Mouse (Mus musculus) hematopoietic stem cell, adult 5-6 weeks (primary cell): ENCODE measurements around the gene Tln1. TPM values are rescaled to one million over a fixed set of nuclear protein-coding genes. Genes with fewer than 3 reads are reported as not detected.
A peak's percentile ranks its signal among the peaks of the same experiment; 100 is the strongest.

Source experiments
- ATAC-seq, 2 experiments: fragments of 125-278 bp in 1 of 2; replicated peaks in 1 of 2; 2 replicates each; pipeline ENCODE4 v1.8.0; 2016 to 2017; ENCODE audit warnings: inconsistent platforms in 2 of 2, mild to moderate bottlenecking in 2 of 2, moderate number of reproducible peaks in 2 of 2, low read depth in 1 of 2, moderate TSS enrichment in 1 of 2; ENCODE audit not compliant: low FRiP score in 2 of 2, poor library complexity in 2 of 2, severe bottlenecking in 2 of 2, insufficient read depth in 1 of 2, low TSS enrichment in 1 of 2
- total RNA-seq: library from RNA; stranded (forward); fragments of 172-1452, 232-1000 nt; gene quantifications from 2 replicates; pipeline ENCODE4 v1.2.3, GENCODE M21; 2017

Tln1 gene
- total RNA-seq, 1 experiment from 2014 or later = 337 TPM

DNA sequence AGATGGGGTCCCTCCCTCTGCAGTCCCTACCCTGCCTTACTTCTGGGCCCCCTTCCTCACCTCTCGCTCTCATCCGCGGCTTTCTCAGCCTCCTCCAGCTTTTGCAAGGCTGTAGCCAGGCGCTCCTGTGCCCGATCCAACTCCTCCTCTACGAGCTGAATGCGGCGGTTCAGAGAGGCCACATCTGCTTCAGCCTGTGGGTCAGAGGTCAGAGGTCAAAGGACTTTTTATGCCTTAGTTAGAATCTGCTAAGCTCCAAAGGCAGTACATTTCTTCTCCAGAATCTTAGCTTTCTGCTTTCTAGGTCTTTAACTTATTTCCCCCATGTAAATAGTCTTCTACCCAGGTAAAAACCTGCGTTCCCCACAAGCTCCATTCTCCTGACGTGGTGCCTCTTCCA is 42.9 kb downstream of the Tln1 start:
- ATAC-seq = no peak

DNA sequence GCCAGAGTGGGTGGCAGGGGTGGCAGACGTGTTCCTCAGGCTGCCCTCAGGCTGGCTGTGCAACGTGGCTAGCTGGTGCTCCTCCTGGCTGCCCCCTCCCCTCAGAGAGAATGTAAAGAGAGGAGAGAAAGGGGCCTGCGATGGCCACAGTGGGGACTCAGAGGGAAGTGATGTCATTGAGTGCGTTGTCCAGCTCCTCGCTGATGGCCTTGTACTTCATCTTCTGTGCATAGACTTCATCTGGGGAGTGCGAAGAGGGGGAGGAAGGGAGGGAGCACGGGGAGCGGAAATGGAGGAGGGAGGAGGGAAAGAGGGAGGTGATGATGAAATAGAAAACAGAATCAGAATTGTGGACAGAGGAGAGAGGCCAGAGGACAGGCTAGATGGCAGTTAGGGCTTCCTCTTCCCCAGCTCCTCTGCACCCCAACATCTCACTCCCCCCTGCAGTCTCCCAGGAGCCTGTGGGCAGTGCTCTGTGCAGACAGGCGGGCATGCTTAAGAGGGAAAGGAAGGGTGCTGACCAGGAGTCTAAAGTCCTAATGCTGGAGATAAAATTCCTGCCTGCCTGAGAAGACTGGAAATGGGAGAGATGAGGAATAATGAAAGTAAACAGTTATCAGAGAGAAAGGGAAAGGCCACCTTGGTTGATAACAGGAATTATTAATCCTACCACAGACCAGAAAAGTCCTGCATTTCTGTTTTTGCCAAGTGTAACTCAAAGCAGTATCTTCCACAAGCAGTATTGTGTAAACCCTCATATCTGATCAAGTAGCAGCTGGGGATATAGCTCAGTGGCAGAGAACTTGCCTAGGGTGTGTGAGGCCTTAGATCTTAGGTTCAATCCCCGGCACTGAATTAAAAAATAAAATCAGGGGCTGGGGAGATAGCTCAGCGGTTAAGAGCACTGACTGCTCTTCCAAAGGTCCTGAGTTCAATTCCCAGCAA is 46.5 kb downstream of the Tln1 start:
- no peak; a peak in 1 of 4 replicates for ATAC-seq

DNA sequence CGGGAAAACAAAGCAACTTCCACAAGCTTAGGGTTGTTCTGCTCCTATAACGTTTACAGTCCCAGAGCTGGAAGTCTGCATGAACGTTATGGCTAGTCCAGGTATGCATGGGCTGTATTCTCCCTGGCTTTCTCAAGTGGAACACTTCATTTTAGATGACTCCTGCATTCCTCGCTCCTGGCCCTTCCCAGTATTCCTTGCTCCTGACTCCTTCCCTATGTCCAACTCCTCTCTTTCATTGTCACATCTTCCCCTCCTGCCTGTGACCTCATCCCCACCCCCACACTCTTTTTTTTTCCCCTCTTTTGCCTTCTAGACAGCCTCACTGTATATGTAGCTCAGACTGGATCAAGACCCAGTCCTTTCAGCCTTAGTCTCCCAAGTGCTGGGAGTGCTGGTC is 48.7 kb downstream of the Tln1 start:
- no peak for ATAC-seq

DNA sequence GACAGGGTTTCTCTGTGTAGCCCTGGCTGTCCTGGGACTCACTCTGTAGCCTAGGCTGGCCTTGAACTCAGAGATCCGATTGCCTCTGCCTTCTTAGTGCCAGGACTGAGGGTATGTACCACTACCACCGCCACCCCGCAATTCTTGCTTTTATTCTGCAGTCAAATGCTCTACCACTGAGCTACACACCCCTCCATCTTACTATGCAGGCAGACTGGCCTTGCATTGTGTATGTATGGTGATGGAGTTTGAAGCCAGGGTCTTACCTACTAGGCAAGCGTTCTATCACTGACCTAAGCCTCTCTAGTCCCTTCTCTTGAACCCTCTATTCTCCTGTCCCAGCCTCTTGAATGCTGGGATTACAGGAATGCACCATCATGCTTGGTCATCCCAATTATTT is 49.2 kb downstream of the Tln1 start:
- ATAC-seq = no peak

DNA sequence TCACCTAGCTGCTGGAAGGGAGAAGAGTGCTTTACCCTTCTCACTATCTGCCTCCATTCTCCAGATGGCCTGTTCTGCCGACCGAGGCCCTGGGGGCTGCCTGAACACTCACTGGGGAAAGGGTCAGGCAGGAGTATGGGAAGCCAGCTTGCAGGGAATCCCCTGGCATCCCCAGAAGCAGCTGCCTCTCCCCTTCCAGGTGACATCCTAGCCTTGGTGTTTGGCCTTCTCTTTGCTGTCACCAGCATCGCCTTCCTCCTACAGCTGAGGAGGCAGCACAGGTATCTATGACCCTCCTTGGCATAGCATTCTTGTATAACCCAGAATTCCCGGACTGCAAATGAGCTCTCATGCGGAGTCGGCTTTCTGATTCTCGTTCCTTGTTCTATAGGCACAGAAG is 49.8 kb downstream of the Tln1 start:
- ATAC-seq = no peak

DNA sequence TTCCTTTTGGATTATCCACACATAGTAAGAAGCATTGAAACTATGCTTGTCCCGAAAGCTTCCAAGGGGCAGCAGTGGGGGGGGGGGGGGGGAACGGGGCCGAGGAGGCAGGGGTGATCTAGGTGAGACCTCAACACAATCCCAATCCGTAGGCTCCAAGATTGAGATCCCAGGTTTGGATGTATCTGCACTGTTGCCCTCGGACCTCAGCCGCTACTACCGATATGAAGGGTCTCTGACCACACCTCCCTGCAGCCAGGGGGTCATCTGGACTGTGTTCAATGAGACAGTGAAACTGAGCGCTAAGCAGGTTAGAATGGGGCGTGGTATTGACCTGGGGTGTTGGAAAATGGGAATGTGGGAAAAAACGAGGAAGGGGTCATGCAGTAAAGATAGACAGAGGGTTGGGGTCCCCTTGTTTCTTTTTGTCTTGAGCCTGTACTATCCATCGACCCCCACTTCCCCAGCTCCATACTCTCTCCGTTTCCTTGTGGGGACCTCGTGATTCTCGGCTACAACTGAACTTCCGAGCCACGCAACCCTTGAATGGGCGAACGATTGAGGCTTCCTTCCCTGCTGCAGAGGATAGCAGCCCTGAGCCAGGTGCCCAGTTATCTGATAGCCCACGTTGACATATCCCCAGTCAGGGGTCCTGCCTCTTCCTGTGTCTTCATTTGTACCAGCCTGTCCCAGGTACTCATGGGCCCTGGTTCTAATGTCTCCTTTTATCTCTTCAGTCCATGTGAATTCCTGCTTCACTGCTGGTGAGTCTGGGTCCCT is 50.6 kb downstream of the Tln1 start:
- no peak for ATAC-seq

DNA sequence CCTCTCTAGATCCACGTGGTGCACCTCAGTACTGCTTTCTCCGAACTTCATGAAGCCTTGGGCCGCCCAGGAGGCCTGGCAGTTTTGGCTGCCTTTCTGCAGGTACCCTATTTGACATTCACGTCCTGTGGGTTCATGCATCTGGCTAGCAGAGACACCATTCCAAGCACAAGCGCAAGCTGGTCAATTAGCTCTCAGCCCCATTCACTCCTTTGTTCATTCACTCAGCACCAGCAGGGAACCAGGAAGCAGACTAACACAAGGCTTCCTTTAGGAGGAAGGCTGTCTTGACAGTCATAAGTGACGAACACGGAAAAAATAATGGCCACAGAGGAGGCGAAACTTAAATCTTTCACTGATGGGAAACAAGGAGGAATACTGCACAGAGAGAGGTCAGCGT is 53.4 kb downstream of the Tln1 start:
- ATAC-seq = peak in 1 of 2 experiments; percentile 27; a peak in 1 of 4 replicates

DNA sequence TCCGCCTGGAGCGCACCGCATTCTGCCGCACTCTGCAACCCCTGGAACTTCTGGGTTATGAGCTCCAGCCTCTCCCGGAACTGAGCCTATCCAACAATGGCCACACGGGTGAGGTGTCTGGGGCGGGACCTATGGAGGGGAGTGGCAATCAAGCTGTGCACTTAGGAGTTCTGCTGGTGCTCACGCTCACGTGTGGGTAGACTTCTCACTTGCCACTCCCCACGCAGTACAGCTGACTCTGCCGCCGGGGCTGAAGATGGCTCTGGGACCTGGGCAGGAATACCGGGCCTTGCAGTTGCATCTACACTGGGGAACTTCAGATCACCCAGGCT is 53.9 kb downstream of the Tln1 start:
- ATAC-seq = peak; percentile 92

DNA sequence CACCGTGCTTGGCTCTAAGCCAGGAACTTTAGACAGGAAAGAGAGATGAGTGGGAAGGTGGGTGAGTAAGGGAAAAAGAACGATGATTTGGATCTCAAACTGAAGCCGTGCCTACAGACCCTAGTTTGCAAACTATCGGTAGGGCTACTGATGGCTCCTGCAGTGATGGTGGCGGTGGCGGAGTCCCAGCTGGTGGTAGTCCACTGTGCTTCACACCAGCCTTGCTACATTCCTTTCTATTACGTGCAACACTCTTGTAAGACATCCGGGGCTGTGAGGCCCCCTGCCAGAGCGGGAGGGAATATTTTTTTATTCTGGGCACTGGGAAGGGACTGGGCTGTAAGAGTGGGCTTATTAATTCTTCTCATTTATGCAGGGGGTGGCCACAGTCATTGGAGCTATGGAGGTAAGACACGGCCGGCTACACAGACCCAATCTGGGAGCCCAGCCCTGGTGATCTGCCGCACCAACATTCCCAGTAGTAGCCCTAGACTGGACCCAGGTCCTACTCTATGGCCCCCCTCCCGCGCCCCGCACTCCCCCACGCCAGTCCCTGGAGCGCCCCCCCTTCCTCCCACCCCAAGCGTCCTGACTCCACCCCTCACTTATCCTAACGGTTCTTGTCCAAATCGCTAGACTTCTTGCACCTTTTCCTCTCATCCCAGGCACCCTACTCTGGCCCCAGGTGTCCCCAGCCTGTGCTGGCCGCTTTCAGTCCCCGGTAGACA is 54.4 kb downstream of the Tln1 start:
- peak in 1 of 2 experiments; percentile 3; a peak in 1 of 4 replicates for ATAC-seq

DNA sequence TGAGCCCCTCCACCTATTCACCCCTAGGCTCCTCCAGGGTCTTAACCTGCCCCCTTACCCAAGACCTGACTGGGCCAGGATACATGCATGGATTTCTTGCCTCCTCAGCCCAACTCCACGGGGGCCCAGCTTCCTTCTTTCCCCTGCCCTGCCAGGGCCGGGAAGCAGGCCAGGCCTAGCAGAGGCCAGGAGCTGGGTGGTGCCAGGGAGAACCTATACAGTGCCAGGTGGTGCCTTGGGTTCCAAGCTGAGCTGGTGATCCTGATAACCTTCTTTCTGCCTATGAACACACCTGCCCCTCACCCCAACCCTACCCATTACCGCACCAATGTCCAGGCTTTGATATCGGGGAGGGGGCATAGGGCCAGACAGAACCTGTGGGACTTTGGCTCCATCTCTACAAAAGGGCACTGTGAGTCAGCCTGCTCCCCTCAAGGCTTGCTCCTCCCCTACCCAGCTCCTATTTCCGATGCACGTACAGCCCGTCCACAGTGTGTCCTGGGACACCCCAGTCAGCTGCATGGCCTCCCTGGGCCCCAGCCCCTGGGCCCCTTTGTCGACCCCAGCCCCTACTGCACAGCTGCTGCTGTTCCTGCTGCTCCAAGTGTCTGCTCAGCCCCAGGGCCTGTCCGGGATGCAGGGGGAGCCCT is 55.8 kb downstream of the Tln1 start, which contains the start of gene Car9:
Gene Car9 (plus strand): TSS at position 431 of the 650 bp plus-strand sequence.
- no peak for ATAC-seq

DNA sequence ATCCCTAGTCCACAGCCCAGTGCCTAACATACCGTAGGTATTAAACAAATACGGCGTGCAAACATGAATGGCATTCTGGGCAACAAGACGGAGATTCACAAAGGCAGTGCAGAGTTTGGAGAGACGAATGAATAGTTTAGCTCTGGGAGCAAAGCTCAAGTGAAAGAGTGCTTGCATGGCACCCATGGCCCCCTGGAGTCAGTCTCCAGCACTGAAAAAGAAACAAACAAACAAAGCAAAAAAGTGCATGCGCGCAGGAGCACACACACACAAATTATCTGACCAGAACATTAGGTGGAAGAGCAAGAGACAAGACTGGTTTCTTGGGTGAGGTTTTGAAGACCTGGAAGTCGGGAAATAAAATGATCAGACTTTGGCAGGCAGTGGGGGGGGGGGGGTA is 56.4 kb downstream of the Tln1 start:
- ATAC-seq = no peak

DNA sequence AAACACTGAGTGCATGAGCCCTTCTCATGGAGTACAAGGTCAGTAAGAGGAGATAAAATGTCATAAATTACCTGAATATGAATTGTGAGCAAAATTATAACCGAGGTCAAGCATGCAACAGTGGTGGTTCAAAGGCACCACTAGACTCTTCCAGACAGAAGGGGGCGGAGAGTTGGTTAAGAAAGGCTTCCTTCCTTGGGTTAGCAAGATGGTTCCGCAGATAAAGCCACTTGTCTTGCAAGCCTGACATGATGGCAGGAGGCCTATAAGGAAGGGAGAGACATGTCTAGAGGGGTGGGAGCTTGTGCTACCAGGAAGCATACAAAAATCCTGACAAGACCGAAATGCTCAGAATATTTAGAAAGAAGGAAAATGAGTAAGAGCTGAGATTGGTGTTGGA is 58.2 kb downstream of the Tln1 start:
- peak; percentile 49 to 51; a peak in 3 of 4 replicates for ATAC-seq

DNA sequence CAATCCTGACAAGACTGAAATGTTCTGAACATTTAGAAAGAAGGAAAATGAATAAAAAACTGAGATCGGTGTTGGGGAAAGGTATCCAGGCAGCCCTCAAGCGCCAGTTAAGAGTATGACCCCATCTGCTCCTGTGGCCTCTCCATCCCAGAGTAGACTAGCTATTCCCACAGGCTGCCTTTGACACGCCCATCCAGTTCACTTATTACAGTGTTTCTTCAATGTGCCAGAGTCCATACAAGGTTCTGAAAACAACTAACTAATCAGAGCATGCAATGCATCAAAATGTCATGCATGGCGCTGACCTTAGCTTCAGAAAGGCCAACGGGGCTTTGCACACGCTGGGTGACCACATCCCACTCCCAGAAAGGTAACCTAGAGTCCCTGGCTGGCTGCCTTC is 59.0 kb downstream of the Tln1 start:
- ATAC-seq = no peak

DNA sequence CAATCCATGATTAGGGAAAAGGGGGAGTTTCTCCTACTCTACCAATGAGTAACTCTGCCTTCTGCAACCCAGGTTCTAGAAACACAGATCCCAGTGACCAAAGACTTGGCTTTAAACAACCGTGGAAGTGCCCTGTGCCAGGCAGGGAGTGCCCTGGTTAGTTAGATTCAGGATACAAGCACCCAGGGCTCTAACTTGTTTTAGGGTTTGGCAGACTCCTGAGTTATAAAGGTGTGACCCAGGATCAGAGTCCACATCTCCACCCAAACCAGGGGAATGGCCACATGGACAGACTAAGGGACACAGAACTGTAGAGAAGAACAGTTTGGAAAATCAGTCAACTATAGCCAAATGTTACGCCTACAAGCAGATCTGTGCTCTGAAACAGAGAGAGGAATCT is 59.5 kb downstream of the Tln1 start:
- no peak for ATAC-seq

DNA sequence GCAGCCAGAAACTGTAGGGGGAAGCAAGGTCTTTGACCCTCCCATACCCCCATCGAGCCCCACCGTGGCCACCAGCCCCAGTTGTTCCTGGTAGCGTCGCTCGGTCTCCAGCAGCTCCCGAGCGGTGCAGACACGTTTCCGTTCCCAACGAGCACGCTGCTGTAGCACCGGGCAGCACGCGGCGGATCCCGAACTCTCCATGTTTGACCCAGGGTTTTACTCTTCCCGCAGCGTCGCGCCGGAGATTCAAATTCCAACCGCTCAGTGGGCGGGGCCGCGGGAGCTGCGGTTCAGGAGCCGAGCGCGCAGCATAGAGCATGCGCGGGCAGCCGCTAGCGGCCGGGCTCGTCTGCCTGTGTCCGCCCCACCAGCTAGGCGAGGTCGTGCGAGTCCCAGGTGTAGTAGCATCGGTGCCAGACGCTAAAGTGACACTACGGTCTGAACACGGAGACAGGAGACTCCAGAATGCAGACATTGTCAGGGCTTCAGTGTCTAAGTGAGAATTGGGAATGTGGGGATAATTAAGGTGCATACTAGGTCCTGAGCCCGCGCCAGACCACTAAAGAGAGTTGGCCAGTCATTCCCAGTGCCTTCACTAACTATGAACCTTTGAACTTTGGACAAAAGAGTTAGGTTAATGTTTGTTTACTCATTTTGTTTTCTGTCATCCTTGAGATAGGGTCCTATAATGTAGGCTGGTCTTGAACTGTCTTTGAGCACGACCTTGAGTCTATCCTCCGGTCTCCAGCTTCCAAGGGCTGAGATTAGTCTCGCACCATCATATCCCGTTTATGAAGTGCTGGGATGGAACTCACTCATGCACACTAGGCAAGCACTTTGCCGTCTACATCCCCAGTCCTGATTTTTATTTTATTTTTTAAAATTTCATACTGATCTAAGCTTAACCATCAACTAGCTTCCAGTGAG is 62.8 kb downstream of the Tln1 start, which contains the start of gene Arhgef39:
Gene Arhgef39 (minus strand): TSS at position 289 of the 927 bp plus-strand sequence.
- ATAC-seq = peak; percentile 25 to 69; a peak in 3 of 4 replicates

DNA sequence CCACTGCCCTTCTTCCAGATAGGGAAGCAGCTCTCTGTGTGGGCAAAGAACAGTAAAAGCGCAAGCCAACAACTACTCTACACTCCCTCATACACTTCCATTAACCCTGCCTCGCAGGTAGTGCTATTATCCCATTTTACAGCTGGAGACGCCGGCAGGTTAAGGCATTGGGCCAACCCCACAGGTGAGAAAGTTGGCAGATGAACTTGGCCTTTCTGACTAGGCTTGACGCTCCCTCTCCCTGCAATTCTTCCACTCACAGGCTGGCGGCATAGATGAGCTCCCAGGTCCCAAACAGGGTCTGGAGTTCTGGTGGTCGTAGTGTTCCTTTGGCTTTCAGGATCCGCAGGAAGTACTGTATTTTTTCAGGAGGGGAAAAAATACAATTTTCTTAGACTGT is 63.5 kb downstream of the Tln1 start:
- peak; percentile 16 to 32; a peak in 2 of 4 replicates for ATAC-seq
